Comparison of ENCODE assay signal across 11 mouse cellular contexts in the genomic region with DNA sequence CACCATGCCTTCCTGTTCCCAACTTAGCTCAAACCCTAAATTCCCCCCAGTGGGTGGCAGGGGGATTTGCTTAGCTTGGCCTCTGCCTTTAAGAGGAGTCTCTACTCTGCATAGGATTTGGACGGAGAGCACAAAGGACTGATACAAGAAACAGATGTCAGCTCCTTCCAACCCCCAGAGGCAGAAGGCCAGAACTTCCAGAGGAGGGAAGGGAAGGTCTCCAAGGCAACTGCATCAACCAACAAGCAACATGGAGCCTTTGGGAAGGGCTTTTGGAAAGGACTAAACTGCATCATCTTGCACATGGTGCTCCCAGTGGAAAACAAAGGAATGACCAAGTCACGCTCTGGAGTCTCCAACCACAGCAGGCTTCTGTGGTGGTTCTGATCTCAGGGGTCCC.
DNase-seq lines count a peak whose midpoint lies in the region; ATAC-seq and TF ChIP-seq lines count a peak whose summit lies in the region.
"Had no signal": no experiment of that assay in that cellular context is flagged by ENCODE, and none has a peak within 500 bp of the region (broad histone marks: within the 10 kb centered on the region; RNA-seq: fewer than 3 reads in every experiment).

No protein-coding gene starts in this region.

- H3K4me2 ChIP-seq in kidney, postnatal 0 days (ENCODE audit: low read length), result no peak overlapping the region
- H3K4me2 ChIP-seq in forebrain, embryonic 11.5 days (ENCODE audit: low read depth, low read length, severe bottlenecking), result no peak overlapping the region

- no peak; the same call in 1 of the 2 replicates for ATAC-seq in kidney, postnatal 0 days (replicated peaks; ENCODE audit: low FRiP score, low read depth)
- ATAC-seq in forebrain, embryonic 11.5 days (replicated peaks; ENCODE audit: low FRiP score), result no peak

- H3K9me3 ChIP-seq in kidney, postnatal 0 days (replicated peaks; ENCODE audit: low read length), result no peaks in the 10 kb centered on the region
- no peaks in the 10 kb centered on the region for H3K9me3 ChIP-seq in limb, embryonic 10.5 days (replicated peaks)
- no peaks in the 10 kb centered on the region for H3K9me3 ChIP-seq in forebrain, embryonic 11.5 days (ENCODE audit: control insufficient read depth, low read length)
- H3K9me3 ChIP-seq: G1E had no signal

- TF ChIP-seq POLR2A in kidney, adult 2 months (IDR thresholded peaks at IDR 0.05; ENCODE audit: low read depth, low read length), result no peak

- no peaks in the 10 kb centered on the region for H3K27me3 ChIP-seq in kidney, postnatal 0 days (ENCODE audit: insufficient read depth, low read length)
- H3K27me3 ChIP-seq in kidney, adult 2 months (replicated peaks; ENCODE audit: control insufficient read depth, insufficient read depth, low read length), result no peaks in the 10 kb centered on the region
- H3K27me3 ChIP-seq in limb, embryonic 10.5 days (ENCODE audit: low read depth, poor library complexity, severe bottlenecking), result no peaks in the 10 kb centered on the region
- H3K27me3 ChIP-seq in forebrain, embryonic 11.5 days (ENCODE audit: control insufficient read depth, insufficient read depth, low read length), result no peaks in the 10 kb centered on the region

- TF ChIP-seq CTCF in kidney, postnatal 0 days (IDR thresholded peaks at IDR 0.05; ENCODE audit: low read depth), result peak; percentile 2; the same call in 1 of the 2 replicates
- no peak for TF ChIP-seq CTCF in kidney, adult 2 months (conservative IDR thresholded peaks at IDR 0.05; ENCODE audit: insufficient read depth, insufficient read length, low read depth, low read length)

- 69% methylated on average over 2 of the region's 2 CpGs for WGBS in kidney, postnatal 0 days
- 51% methylated on average over 2 of the region's 2 CpGs for WGBS in kidney, adult 2 months
- 50% methylated on average over 2 of the region's 2 CpGs for WGBS in limb, embryonic 10.5 days
- WGBS in forebrain, embryonic 11.5 days, result 50% methylated on average over 2 of the region's 2 CpGs

- H3K27ac ChIP-seq in kidney, postnatal 0 days, result 0 out of 2 replicates have a peak overlapping the region, but pooled peaks have one; percentile 22
- H3K27ac ChIP-seq in kidney, adult 2 months (ENCODE audit: insufficient read depth, low read depth, low read length), result no peak overlapping the region
- H3K27ac ChIP-seq in limb, embryonic 10.5 days, result peak overlapping the region; percentile 72
- no peak overlapping the region for H3K27ac ChIP-seq in forebrain, embryonic 11.5 days (ENCODE audit: low read depth, low read length)
- H3K27ac ChIP-seq: macrophage had no signal

- no peak overlapping the region for H3K9ac ChIP-seq in kidney, postnatal 0 days (ENCODE audit: low read depth, low read length)
- H3K9ac ChIP-seq in forebrain, embryonic 11.5 days (ENCODE audit: low read length), result no peak overlapping the region

- H3K36me3 ChIP-seq in kidney, postnatal 0 days (ENCODE audit: insufficient read depth, low read length), result peaks cover 20% of the 10 kb centered on the region; the same call in 1 of the 2 replicates
- H3K36me3 ChIP-seq in kidney, adult 2 months (ENCODE audit: control insufficient read depth, insufficient read depth, low read length), result peaks cover 15% of the 10 kb centered on the region
- H3K36me3 ChIP-seq in limb, embryonic 10.5 days, result peaks cover 42% of the 10 kb centered on the region
- no peaks in the 10 kb centered on the region; the same call in 1 of the 2 replicates for H3K36me3 ChIP-seq in forebrain, embryonic 11.5 days (ENCODE audit: control insufficient read depth, insufficient read depth, low read length)
- H3K36me3 ChIP-seq: G1E had no signal

- peaks cover 3% of the 10 kb centered on the region; the same call in 1 of the 2 replicates for H3K4me1 ChIP-seq in kidney, postnatal 0 days (replicated peaks; ENCODE audit: insufficient read depth, low read length)
- H3K4me1 ChIP-seq in kidney, adult 2 months (ENCODE audit: control insufficient read depth, insufficient read depth, low read length), result peaks cover 13% of the 10 kb centered on the region
- H3K4me1 ChIP-seq in limb, embryonic 10.5 days, result peaks cover 28% of the 10 kb centered on the region
- 0 out of 2 replicates have a peak, but pooled peaks cover 2% of the 10 kb centered on the region for H3K4me1 ChIP-seq in forebrain, embryonic 11.5 days (replicated peaks; ENCODE audit: control insufficient read depth, insufficient read depth, low read length)

- no peak overlapping the region for H3K4me3 ChIP-seq in kidney, postnatal 0 days (replicated peaks; ENCODE audit: low read depth, low read length)
- no peak overlapping the region for H3K4me3 ChIP-seq in kidney, adult 2 months (ENCODE audit: insufficient read depth, low read depth, low read length)
- H3K4me3 ChIP-seq in limb, embryonic 10.5 days, result no peak overlapping the region
- H3K4me3 ChIP-seq in forebrain, embryonic 11.5 days (ENCODE audit: low read depth, low read length), result no peak overlapping the region

- DNase-seq in kidney, postnatal 0 days (ENCODE audit: low spot score), result peak; percentile 83
- DNase-seq in kidney, adult 2 months, result no peak
- DNase-seq in adipocyte (ENCODE audit: low spot score), result peak; percentile 50
- peak; percentile 58 to 66 for DNase-seq in gastrocnemius, adult 8-10 months (ENCODE audit: low spot score in 2 of 2)
- no peak for DNase-seq in limb, embryonic 10.5 days (ENCODE audit: low spot score)
- no peak for DNase-seq in thymus, adult 18-20 months
- no peak for DNase-seq in thymus, postnatal 36 days
- DNase-seq in forebrain, embryonic 11.5 days (ENCODE audit: low spot score), result no peak
- DNase-seq: cerebellum, adult 9-11 months had no signal

Comparison
In these comparisons a context has a peak if more than half of its experiments do, and no peak if none do; other contexts are left out.
1. DNase-seq: peak in kidney, postnatal 0 days (single experiment), adipocyte (single experiment) and gastrocnemius, adult 8-10 months (2 of 2); none in kidney, adult 2 months (single experiment), limb, embryonic 10.5 days (single experiment), thymus, adult 18-20 months (0 of 2), thymus, postnatal 36 days (0 of 2) and forebrain, embryonic 11.5 days (single experiment).
2. H3K27ac ChIP-seq: peak in kidney, postnatal 0 days (single experiment) and limb, embryonic 10.5 days (single experiment); none in kidney, adult 2 months (single experiment) and forebrain, embryonic 11.5 days (single experiment).